In the genomic region with DNA sequence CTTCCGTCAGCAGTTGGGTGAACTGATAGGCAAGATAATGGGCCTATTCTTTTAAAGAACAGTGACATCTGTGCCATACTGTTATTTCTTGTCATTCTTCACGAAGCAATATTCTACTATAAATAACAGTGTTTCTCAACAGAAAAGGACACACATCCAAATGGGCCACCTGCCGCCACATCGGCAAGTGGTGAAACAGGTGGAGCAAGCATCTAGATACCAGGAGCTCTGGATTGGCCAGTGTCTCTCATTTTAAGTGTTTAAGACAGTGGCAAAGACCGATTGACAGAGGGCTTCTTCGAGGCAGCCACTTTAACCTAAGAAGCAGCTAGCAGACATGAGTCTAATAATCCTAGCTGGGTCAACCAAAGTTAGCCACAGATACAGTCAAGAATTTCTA, we compare ENCODE assay signal across 24 mouse cellular contexts. TPM values are rescaled to one million over a fixed set of nuclear protein-coding genes. Genes with fewer than 3 reads are reported as not detected.
A peak's percentile ranks its signal among the peaks of the same experiment; 100 is the strongest.
DNase-seq lines count a peak whose midpoint lies in the region; ATAC-seq and TF ChIP-seq lines count a peak whose summit lies in the region.
"Had no signal": no experiment of that assay in that cellular context is flagged by ENCODE, and none has a peak within 500 bp of the region (broad histone marks: within the 10 kb centered on the region; RNA-seq: fewer than 3 reads in every experiment).

No protein-coding gene starts in this region.

- H3K9ac ChIP-seq in liver, embryonic 15.5 days: no peak overlapping the region
- H3K9ac ChIP-seq: embryonic facial prominence, embryonic 13.5 days; forebrain, embryonic 12.5 days; forebrain, embryonic 15.5 days; hindbrain, embryonic 12.5 days; hindbrain, embryonic 15.5 days had no signal

- 57% methylated on average over 6 of the region's 6 CpGs for WGBS in bone marrow, adult 2 months
- WGBS in liver, embryonic 15.5 days (ENCODE audit: insufficient replicate concordance): 55% methylated on average over 6 of the region's 6 CpGs

- no peak for DNase-seq in adrenal gland, postnatal 36 days
- DNase-seq: adrenal gland, adult 8-10 months; adrenal gland, postnatal 25 days; cerebellum, adult 11-12 months; cerebellum, adult 8-10 months; cerebellum, postnatal 10 days; cerebellum, postnatal 36 days; embryo, embryonic 11 days; gastrocnemius, postnatal 25 days had no signal

- H3K9me3 ChIP-seq in megakaryocyte, embryonic 14.5 days: no peaks in the 10 kb centered on the region
- H3K9me3 ChIP-seq in liver, embryonic 15.5 days (replicated peaks): no peaks in the 10 kb centered on the region
- H3K9me3 ChIP-seq: embryonic facial prominence, embryonic 10.5 days; embryonic facial prominence, embryonic 13.5 days; forebrain, embryonic 12.5 days; forebrain, embryonic 15.5 days; hindbrain, embryonic 12.5 days; hindbrain, embryonic 15.5 days had no signal

- H3K4me3 ChIP-seq in megakaryocyte, embryonic 14.5 days (replicated peaks): peak overlapping the region; percentile 33
- H3K4me3 ChIP-seq in bone marrow, adult 2 months (replicated peaks; ENCODE audit: control insufficient read depth, low read depth, low read length): no peak overlapping the region
- no peak overlapping the region for H3K4me3 ChIP-seq in liver, embryonic 15.5 days (replicated peaks)
- H3K4me3 ChIP-seq: embryonic facial prominence, embryonic 10.5 days; embryonic facial prominence, embryonic 13.5 days; erythroblast, embryonic 14.5 days; forebrain, embryonic 12.5 days; forebrain, embryonic 15.5 days; hindbrain, embryonic 12.5 days; hindbrain, embryonic 15.5 days had no signal

- no peaks in the 10 kb centered on the region for H3K27me3 ChIP-seq in megakaryocyte, embryonic 14.5 days (replicated peaks)
- H3K27me3 ChIP-seq in liver, embryonic 15.5 days: no peaks in the 10 kb centered on the region
- H3K27me3 ChIP-seq: embryonic facial prominence, embryonic 13.5 days; forebrain, embryonic 12.5 days; forebrain, embryonic 15.5 days; hindbrain, embryonic 12.5 days; hindbrain, embryonic 15.5 days had no signal

- no peak for TF ChIP-seq POLR2A in bone marrow, adult 2 months (IDR thresholded peaks at IDR 0.05; ENCODE audit: borderline replicate concordance, control insufficient read depth, low read depth, low read length)

- TF ChIP-seq CTCF in bone marrow, adult 2 months (IDR thresholded peaks at IDR 0.05; ENCODE audit: control insufficient read depth, insufficient read depth, low read length): no peak

- H3K36me3 ChIP-seq in megakaryocyte, embryonic 14.5 days (replicated peaks; ENCODE audit: low read length): peaks cover 67% of the 10 kb centered on the region
- peaks cover 18% of the 10 kb centered on the region for H3K36me3 ChIP-seq in liver, embryonic 15.5 days (replicated peaks)
- H3K36me3 ChIP-seq: embryonic facial prominence, embryonic 10.5 days; embryonic facial prominence, embryonic 13.5 days; forebrain, embryonic 12.5 days; forebrain, embryonic 15.5 days; hindbrain, embryonic 12.5 days; hindbrain, embryonic 15.5 days had no signal

- peak overlapping the region; percentile 50; the same call in 1 of the 2 replicates for H3K27ac ChIP-seq in bone marrow, adult 2 months (ENCODE audit: control insufficient read depth, insufficient read depth, low read depth, low read length, poor library complexity)
- peak overlapping the region; percentile 69; the same call in 1 of the 2 replicates for H3K27ac ChIP-seq in liver, embryonic 15.5 days (replicated peaks)
- H3K27ac ChIP-seq: embryonic facial prominence, embryonic 10.5 days; embryonic facial prominence, embryonic 13.5 days; forebrain, embryonic 12.5 days; forebrain, embryonic 15.5 days; hindbrain, embryonic 12.5 days; hindbrain, embryonic 15.5 days had no signal

- peaks cover 89% of the 10 kb centered on the region for H3K4me1 ChIP-seq in megakaryocyte, embryonic 14.5 days
- peaks cover 14% of the 10 kb centered on the region for H3K4me1 ChIP-seq in bone marrow, adult 2 months (ENCODE audit: control insufficient read depth, insufficient read depth, low read length)
- H3K4me1 ChIP-seq in liver, embryonic 15.5 days (replicated peaks): peaks cover 40% of the 10 kb centered on the region

- H3K4me2 ChIP-seq in liver, embryonic 15.5 days: no peak overlapping the region
- H3K4me2 ChIP-seq: embryonic facial prominence, embryonic 13.5 days; forebrain, embryonic 12.5 days; forebrain, embryonic 15.5 days; heart, embryonic 11.5 days; hindbrain, embryonic 12.5 days; hindbrain, embryonic 15.5 days had no signal

- ATAC-seq in megakaryocyte, adult 5-6 weeks (ENCODE audit: poor library complexity, severe bottlenecking): no peak
- ATAC-seq in liver, embryonic 15.5 days (ENCODE audit: insufficient read depth): no peak
- no peak for ATAC-seq in cerebellum, adult (ENCODE audit: insufficient number of reproducible peaks, low FRiP score, low TSS enrichment)
- ATAC-seq: activated CD4-positive, CD25-positive, alpha-beta regulatory T cell, adult 4 months; CD4-positive, CD25-positive, alpha-beta regulatory T cell, adult 4 months; forebrain, embryonic 15.5 days had no signal

RNA-seq across cellular contexts. Expression of a gene that starts 44.6 kb away (rescaled TPM):
- polyA plus RNA-seq in megakaryocyte, embryonic 14.5 days (2012; ENCODE audit: insufficient read depth, low replicate concordance): 110 and 158 TPM in 2 replicates
- 41.4 and 43.6 TPM in 2 replicates for total RNA-seq in megakaryocyte, adult 5-6 weeks (2015)
- total RNA-seq in megakaryocyte, adult 5-6 weeks (2017): 36.2 and 45.2 TPM in 2 replicates
- 97.6 and 124 TPM in 2 replicates for polyA plus RNA-seq in bone marrow, adult 2 months (2011; ENCODE audit: insufficient read depth, insufficient read length, low replicate concordance, missing spikeins)
- polyA plus RNA-seq in liver, embryonic 15.5 days (2015; fragmentation: Nextera tagmentation; extraction: Ambion mirVana): 66.8 and 70.4 TPM in 2 replicates
- 100 to 1,000 TPM; 417 to 626 TPM for total RNA-seq in adrenal gland, postnatal 36 days (2021)
